Mouse (Mus musculus) urinary bladder, postnatal 25 days (tissue): ENCODE data around the gene BC048403.
"Not testable (repeated sequence)": the region's sequence is repeated elsewhere in the genome, so short reads cannot be mapped to it uniquely, and the experiment has no call there.

Experiments
- DNase-seq: peaks from one replicate; pipeline ENCODE4 v3.0.0; 2022; ENCODE audit warnings: low spot score

Gene BC048403

DNA sequence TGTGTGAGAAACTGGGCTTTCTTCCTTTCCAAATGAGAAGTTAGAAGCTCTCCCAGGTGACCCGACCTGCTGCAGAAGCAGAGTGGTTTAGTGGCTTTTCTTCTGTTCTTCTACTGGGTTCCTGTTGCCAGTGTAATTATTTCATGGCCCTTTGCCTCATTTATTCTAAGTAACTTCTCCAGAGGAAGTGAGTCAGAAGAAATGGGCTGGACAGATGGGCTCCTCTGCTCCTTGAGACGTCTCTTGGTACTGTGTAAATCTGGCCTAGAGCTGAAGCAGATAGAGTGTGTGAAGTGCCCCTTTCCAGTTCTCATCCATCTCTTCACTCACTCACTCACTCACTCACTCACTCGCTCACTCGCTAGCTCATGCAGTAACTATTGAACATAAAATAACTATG, 16.9 kb downstream of the BC048403 start:
- no peak for DNase-seq

DNA sequence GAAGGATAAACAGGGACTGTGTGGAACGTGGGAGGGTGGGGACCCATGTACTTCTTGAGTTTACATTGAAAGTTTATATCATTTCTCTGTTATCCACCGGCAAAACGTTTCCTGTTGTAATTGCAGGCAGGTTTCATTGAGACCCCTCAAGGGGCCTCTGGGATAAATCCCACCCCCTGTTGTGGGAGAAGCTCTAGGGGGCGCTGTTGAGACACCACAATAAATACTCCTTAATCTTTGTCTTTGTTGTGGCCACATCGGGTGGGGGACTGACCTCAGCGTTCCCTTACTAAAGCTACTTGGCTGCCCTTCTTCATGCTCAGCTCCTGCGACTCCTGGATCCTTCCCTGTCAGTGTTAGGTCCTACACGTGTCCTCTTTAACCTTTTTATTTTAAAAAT, 19.4 kb downstream of the BC048403 start:
- no peak for DNase-seq

DNA sequence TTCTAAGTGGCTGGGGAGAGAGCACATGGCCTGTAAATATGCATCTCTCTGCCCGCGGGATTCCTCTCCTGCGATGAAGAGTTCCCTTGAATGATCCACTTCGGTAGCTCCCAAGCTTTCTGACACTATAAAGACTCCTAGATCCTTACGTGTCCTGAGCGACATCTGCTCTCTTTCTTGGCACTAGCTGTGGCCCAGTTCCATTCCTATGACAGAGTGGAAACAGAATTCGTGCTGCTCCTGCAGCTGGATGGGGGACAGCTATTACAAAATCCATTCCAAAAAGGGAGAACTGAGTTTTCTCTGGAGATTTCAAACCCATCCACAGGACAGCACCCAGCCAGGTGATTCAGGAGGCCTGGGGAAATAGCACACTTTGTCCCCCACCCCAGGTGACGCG, 22.4 kb downstream of the BC048403 start:
- no peak for DNase-seq

DNA sequence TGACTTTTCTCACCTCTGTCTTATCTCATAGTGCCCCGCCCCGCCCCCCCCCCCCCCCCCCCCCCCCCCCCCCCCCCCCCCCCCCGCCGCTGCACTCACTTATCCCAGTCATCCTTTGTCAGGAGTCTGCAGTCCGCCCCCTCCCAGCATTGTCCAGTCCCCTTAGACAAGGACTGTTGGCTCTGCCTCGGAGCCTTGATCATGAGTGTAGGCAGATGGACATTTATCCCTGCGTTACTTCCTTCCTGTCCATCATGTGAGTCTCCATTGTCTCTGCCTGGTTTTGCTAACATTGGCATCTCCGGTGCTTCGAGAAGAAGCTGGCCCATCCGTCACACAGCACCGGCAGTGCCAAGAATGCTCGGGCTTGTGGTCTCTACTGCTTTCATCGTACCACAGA, 23.5 kb downstream of the BC048403 start:
- no peak for DNase-seq

DNA sequence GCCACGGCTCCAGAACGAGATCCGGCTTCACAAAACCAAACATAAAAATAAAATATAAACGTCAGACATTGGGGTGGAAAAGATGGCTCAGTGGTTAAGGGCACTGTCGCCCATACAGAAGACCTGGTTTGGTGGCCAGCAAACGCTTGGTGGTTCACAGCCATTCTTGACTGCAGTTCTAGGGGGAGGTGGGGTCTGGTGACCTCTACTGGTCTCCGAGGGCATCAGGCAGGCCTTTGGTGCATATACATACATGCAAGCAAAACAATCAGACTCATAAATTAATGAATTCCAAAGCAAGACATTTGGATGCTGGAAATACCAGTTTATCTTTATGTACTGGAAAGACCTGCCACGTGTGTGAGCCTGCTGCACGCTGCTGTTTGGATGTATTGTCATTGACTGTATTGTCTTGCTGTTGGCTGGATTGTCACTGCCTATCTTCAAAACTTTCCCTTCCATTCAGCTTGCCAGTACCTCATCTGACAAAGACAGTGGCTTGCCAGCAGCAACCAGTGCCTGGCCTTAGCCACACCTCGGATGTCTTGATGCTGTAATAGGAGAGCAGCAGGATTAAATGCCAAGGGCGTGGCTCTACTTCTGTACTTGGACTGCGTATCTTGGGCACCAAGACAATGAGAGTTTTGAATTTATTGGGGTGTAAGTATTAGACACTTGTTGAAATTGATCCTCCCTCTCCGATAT, 24.9 kb downstream of the BC048403 start:
- DNase-seq, result no peak

DNA sequence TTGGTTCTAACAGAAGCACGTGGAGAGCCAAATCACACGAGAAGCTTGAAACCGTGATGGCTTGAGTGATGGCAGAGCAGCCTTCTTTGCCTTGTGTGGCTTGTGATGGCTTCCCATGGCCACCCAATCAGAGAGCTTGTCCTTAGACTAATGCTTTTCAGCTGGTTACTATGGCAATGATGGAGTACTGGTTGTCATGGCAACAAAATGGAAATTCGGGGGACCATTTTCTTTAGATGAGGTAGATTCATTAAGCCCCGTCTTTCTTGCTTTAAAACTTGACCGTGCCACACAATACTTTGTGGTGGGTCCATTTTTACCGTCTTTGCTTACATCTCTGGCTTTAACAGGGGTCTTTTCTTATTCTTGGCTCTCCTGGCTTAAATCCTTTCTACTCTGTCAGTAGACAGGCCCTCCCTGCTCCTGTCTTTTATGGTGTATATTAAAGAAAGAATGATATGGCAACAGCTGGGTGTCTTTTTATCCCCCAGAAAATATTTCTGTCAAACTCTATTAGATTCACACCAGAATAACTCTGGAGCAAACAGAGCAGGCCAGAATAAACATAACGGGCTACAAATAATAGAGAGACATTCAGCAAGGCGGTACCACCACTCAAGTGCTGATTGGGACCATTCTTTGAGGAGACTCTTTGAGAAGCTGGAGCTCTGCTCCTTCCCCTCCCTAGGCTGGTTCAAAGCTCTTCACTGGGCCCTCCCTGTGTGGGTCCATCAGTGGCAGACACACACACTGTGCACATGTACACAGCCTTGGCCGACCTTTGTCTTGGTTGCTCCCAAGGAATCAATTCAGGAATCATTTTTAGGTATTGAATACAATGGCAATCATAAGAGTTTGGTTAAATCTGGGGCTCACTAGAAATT, 25.7 kb downstream of the BC048403 start:
- DNase-seq, result no peak

DNA sequence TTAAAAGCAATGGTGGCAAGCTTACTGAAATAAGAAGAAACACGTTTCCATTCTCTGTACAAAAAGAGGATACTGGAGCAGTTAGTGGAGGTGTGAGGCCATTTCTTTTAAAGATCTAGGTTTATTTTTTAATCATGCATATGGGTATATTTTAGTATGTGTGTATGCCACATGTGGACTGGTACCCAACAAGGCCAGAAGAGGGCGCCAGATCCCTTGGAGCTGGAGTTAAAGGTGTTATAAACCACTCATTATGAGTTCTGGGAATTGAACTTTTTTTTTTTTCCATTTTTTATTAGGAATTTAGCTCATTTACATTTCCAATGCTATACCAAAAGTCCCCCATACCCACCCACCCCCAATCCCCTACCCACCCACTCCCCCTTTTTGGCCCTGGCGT, 27.6 kb downstream of the BC048403 start:
- not testable (repeated sequence) for DNase-seq

DNA sequence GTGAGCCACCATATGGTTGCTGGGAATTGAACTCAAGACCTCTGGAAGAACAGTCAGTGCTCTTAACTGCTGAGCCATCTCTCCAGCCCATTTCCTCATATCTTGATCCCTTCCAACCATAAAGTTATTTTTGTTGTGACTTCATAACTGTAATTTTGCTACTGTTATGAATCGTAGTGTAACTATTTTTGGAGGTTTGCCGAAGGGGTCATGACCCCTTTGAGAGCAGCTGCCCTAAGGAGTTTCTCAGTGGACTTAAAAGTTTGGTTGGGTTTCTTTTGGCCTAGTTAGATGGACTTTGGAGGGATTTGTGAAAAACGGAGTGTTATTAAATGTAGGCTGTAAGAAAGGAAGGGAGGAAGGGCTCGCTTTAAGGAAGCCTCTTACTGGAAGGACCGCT, 30.0 kb downstream of the BC048403 start:
- no peak for DNase-seq

DNA sequence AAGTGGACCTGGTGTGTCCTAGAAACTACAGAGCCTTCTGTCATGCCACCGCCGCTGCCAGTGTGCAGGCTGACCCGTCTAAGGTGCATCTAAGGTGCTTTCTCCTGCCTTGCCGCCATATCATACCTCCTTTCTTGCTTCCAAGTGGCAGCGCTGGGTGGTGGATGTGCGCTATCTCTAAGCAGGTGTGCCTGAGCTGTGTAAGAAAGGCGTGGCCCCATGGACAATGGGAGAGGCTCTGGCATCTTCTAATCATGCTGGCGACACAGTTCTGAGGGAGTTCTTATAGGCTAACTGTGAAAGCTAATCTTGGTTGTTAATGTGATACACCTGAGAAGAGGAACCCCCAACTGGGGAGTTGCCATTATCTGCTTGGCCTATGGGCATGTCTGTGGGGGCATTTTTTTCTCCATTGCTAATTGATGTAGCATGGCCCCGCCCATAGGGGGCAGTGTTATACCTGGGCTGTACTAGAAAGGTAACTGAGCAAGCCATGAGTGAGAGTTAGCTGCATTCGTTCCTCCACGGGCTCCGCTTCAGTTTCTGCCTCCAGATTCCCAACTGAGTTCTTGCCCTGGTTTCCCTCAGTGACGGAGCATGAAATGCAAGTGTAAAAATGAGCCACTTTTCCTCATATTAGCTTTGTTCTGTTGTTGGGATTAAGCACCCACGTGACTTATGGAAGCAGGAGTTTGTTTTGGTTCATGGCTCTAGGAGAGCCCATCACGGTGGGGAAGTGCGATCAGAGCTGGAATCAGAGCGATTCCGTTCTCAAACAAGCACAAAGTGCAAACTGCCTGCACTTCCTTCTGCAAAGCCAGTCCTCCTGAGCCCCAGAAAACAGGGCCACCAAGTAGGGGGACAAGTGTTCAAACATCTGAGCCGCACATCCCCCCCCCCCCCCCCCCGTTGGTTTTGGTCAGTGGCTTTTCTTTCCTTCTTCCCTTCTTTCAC, 31.2 kb downstream of the BC048403 start:
- DNase-seq, result peak; percentile 16

DNA sequence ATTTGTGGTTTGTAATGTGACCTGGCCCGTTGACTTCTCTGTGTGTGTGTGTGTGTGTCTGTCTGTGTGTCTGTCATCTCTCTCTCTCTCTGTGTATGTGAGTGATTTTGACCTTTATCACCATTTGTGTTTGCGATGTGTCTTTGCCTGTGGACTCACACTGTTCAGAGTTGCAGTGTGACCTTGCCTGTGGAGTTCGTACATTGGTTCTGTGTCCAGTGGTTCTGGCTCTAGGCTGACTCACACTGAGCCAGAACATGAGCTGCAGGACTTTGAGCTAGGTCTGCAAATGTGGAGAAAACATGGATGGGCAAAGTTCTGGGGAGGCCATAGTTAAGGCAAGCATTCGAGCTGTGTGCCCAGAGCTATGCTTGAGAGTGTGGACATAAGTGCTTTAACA, 34.1 kb downstream of the BC048403 start:
- DNase-seq, result no peak

DNA sequence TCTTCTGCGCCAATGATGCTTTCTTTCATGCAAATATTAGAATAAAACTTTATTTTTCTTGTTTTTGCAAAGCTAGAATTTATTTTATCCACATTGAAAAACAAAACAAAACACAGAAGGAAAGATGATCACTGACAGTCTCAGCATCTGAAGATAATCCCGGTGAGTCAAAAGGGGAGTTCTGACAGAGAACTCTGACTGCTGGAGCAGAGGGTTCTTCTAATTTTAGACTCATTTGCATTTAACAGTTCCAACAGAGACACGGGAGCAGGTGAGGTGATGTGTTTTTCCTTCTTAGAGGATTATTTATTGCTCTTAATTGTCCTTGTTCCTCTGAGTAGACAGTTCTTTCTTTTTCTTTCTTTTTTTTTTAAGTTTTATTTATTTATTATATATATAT, 36.3 kb downstream of the BC048403 start:
- DNase-seq, result no peak

DNA sequence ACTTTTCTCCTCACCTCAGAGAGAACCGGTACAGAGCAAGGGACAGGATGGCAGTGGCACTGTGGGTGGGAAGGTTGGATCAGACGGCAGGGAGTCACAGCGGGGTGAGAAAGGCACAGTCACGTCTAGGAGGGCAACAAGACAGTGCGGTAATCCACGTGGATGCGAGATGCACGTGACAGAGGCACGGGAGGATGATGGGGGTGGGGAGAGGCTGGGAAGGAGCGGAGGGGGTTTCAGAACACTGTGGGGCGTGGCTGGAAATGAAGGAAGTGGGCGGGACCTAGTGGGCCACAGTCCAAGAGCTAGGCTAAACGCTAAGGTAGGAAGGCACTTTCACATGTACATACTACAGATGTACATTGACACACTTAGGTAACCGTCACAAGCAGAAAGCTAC, 41.4 kb downstream of the BC048403 start:
- DNase-seq, result no peak

DNA sequence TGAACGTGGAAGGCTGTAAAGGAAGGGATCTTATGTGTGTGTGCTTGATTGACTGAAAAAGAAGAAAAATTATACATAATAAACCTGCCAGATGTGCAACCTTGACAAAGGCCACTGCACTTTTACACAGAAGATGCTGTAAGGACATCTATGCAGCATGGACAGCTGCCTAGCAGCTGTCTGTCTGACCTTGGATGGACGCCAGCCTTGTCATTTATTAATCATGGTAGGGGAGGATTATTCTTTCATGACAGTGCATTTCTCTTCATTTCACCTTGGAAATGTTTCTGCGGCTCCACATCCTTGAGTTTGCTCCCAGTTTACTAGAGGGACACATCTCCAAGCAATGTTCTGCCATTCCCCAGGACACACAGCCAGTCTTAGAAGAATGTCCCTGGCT, 48.8 kb downstream of the BC048403 start:
- no peak for DNase-seq

DNA sequence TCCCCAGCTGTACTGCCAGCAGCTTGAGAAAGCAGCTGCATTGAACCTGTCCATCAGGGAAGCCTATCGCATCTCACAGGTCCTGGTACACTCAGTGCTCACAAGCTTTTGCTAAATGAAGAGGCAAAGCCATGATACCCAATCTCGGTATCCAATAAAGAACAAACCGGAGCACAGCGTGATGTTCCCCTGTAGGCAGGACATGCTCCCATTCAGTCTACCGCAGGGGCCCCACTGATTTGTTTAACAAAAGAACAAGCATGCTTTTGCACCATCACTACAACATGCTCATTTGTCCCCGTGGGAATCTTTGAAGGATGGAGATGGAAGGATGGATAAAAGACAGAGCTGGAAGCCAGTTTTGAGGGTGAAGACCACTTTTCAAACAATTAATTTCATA, 50.3 kb downstream of the BC048403 start:
- no peak for DNase-seq

DNA sequence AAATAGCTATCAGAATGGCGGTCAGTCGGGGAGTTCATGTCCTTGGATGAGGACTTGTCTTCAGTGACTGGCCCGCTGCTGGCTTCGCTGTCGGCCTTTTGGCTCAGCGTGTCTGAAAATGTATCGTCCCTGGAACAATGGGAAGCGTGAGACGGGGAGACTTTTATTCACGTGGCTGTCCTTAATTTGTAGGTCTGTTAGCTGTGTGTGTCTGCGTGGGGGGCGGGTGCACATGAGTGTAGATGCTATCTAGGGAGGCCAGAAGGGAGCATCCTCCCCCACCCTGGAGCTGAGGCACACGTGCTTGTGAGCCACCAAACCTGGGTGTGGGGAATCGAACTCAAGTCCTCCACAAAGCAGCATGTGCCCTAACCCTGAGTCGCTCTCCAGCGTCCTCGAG, 52.9 kb downstream of the BC048403 start:
- DNase-seq, result no peak

DNA sequence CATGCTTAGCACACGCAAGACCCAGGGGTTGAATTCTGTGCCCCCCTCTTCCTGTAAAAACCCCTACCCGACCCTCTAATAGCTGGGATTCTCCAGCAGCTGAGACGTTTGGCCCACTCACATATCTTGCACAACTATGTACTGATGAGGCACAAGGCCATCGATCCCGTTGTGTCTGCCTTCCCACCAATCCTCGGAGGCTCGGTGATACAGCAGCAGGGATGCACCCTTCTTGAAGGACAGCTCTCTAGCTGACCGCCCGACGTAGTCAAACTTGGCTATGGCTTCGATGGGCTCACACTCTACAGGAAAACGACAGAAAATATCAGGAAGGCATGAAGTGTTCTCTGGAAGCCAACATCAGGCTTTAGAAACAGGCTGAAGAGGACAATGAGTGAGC, 54.7 kb downstream of the BC048403 start:
- DNase-seq, result no peak

DNA sequence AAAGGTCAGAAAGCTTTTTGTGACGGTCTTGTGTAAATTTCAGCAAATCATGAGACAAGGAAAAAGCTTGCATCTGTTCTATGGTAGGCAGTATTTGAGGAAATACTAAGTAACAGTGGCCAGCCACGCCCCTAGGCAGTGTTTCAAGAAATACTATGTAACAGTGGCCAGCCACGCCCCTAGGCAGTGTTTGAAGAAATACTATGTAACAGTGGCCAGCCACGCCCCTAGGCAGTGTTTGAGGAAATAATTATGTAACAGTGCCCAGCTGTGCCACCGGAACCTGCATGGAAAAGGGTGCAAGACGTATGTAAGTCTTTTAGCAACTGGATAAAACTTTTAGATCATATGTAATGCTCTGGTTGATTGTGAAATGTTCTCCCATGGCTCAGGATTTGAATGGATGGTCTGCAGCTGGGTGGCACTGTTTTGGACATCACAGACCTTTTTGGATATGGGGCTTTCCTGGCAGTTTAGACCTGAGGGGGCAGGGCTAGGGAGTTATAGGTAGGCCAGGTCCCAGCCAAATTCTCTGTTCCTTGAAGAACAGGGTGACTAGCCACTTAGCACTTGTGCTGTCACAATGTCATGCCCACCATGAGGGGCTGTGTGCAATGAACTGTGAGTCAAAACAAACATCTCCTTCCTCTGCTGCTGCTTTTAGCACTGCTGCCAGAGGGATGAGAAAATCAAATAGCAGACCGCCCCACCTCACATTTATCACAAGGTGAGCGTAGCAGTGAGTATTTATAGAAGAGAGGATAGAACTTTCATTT, 56.5 kb downstream of the BC048403 start:
- peak; percentile 15 for DNase-seq

DNA sequence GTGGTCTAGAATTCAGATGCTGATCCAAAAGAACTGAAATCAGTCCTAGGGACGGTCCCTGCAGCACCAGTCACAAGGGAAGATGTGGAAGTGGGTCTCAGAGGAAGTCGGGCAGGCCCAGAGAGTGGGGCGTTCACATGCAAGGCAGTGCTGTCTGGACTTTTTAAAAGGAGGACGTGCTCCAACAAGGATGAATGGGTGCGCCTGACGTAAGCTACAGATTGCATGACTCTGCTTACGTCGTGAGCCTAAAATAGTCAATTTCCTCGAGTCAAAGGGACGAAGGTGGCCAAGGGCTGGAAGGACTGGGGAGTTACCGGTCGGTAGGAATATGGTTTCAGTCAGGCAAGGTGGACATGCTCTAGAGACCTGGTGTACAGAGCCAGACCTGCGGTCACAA, 60.3 kb downstream of the BC048403 start:
- DNase-seq, result no peak
